Mouse (Mus musculus) embryonic facial prominence, embryonic 13.5 days (tissue): ENCODE data around the gene Zfp992. TPM values are rescaled to one million over a fixed set of nuclear protein-coding genes. Genes with fewer than 3 reads are reported as not detected.
"Not testable (repeated sequence)": the region's sequence is repeated elsewhere in the genome, so short reads cannot be mapped to it uniquely, and the experiment has no call there.

ENCODE experiments used
- ATAC-seq: fragments of 200-750 bp; cut with Nextera tagmentation; 2 replicates; pipeline ENCODE4 v1.8.0; 2017; ENCODE audit warnings: low read depth; ENCODE audit not compliant: insufficient number of reproducible peaks, insufficient read depth, low FRiP score, low TSS enrichment
- H3K27ac ChIP-seq: fragments of 300-500 bp; sonication (generic); 2 replicates; pipeline ENCODE4 v1.5.1; 2015; ENCODE audit warnings: moderate library complexity, mild to moderate bottlenecking, inconsistent platforms
- H3K27me3 ChIP-seq: fragments of 300-500 bp; sonication (generic); 2 replicates; pipeline ENCODE4 v1.6.1; 2015; ENCODE audit warnings: mild to moderate bottlenecking, inconsistent platforms
- H3K36me3 ChIP-seq: fragments of 300-500 bp; sonication (generic); 2 replicates; pipeline ENCODE4 v1.6.1; 2015; ENCODE audit warnings: mild to moderate bottlenecking, inconsistent platforms
- H3K4me1 ChIP-seq: fragments of 300-500 bp; sonication (generic); 2 replicates; pipeline ENCODE4 v1.6.1; 2015; ENCODE audit warnings: inconsistent platforms
- H3K4me2 ChIP-seq: fragments of 300-500 bp; sonication (generic); 2 replicates; pipeline ENCODE4 v1.6.1; 2015; ENCODE audit warnings: moderate library complexity, mild to moderate bottlenecking, inconsistent platforms
- H3K4me3 ChIP-seq: fragments of 300-500 bp; sonication (generic); 2 replicates; pipeline ENCODE4 v1.5.1; 2015; ENCODE audit warnings: mild to moderate bottlenecking, inconsistent platforms
- H3K9ac ChIP-seq: fragments of 300-500 bp; sonication (generic); 2 replicates; pipeline ENCODE4 v1.6.1; 2015; ENCODE audit warnings: mild to moderate bottlenecking, inconsistent platforms
- H3K9me3 ChIP-seq: fragments of 300-500 bp; sonication (generic); 2 replicates; pipeline ENCODE4 v1.6.1; 2016; ENCODE audit warnings: inconsistent platforms
- WGBS: fragments of 180-500 bp; shearing (Covaris S2); methylation state at CpG from one replicate; pipeline ENCODE4 v1.1.7; 2015; ENCODE audit warnings: mixed read lengths; 5-methylcytosine and 5-hydroxymethylcytosine counted together
- polyA plus RNA-seq: library from polyadenylated mRNA; unstranded; fragments of >200 nt; fragmentation: Nextera tagmentation; extraction: Ambion mirVana; gene quantifications from 2 replicates; pipeline ENCODE4 v1.2.1, GENCODE M21; 2015

Gene Zfp992
- polyA plus RNA-seq, 1 experiment from 2014 or later, result 3.7 TPM

- not testable (repeated sequence) for H3K9ac ChIP-seq, H3K4me2 ChIP-seq, H3K27me3 ChIP-seq, H3K36me3 ChIP-seq, ATAC-seq, H3K4me3 ChIP-seq, H3K4me1 ChIP-seq, H3K27ac ChIP-seq
- 80% methylated on average over 3 of the region's 3 CpGs for WGBS
- peaks cover 50% of the 10 kb centered on the region for H3K9me3 ChIP-seq
Measured at GRCm38 (mm10) chr4:146476959-146477358, 28.1 kb downstream of the Zfp992 start.

GRCm38 (mm10) chr4:146480376-146481096 lies 31.7 kb downstream of the Zfp992 start:
- H3K27ac ChIP-seq, H3K4me2 ChIP-seq, H3K27me3 ChIP-seq, H3K9ac ChIP-seq, H3K4me3 ChIP-seq, H3K36me3 ChIP-seq, H3K4me1 ChIP-seq: not testable (repeated sequence)
- H3K9me3 ChIP-seq, result peaks cover 78% of the 10 kb centered on the region
- WGBS, result 67% methylated on average over 6 of the region's 6 CpGs
- ATAC-seq, result peak; percentile 27; the same call in 1 of the 2 replicates

- peak; percentile 27; the same call in 1 of the 2 replicates for ATAC-seq
- H3K9me3 ChIP-seq, result peaks cover 68% of the 10 kb centered on the region
Measured at GRCm38 (mm10) chr4:146482546-146482945, 33.7 kb downstream of the Zfp992 start.

GRCm38 (mm10) chr4:146483571-146484280 lies 34.9 kb downstream of the Zfp992 start:
- 72% methylated on average over 13 of the region's 13 CpGs for WGBS
- H3K27me3 ChIP-seq, H3K27ac ChIP-seq, H3K4me3 ChIP-seq, H3K4me2 ChIP-seq, H3K4me1 ChIP-seq, H3K9ac ChIP-seq, H3K36me3 ChIP-seq: not testable (repeated sequence)
- H3K9me3 ChIP-seq, result peaks cover 63% of the 10 kb centered on the region
- peak; percentile 35; the same call in 1 of the 2 replicates for ATAC-seq

More at GRCm38 (mm10) chr4:146482546-146482945, 33.7 kb downstream of the Zfp992 start:
- not testable (repeated sequence) for H3K9ac ChIP-seq, H3K4me3 ChIP-seq, H3K4me1 ChIP-seq, H3K27me3 ChIP-seq, H3K36me3 ChIP-seq, H3K4me2 ChIP-seq, H3K27ac ChIP-seq
- 86% methylated on average over 10 of the region's 10 CpGs for WGBS

GRCm38 (mm10) chr4:146484676-146485075 lies 35.9 kb downstream of the Zfp992 start:
- H3K4me1 ChIP-seq, H3K27me3 ChIP-seq, H3K4me2 ChIP-seq, ATAC-seq, H3K4me3 ChIP-seq, H3K9ac ChIP-seq, H3K27ac ChIP-seq, H3K36me3 ChIP-seq: not testable (repeated sequence)
- H3K9me3 ChIP-seq, result peaks cover 62% of the 10 kb centered on the region

GRCm38 (mm10) chr4:146485183-146485939 lies 36.5 kb downstream of the Zfp992 start:
- H3K4me2 ChIP-seq, H3K4me3 ChIP-seq, H3K36me3 ChIP-seq, H3K27ac ChIP-seq, H3K4me1 ChIP-seq, H3K27me3 ChIP-seq, ATAC-seq, H3K9ac ChIP-seq: not testable (repeated sequence)
- H3K9me3 ChIP-seq, result peaks cover 60% of the 10 kb centered on the region
- 67% methylated on average over 6 of the region's 6 CpGs for WGBS

GRCm38 (mm10) chr4:146486753-146487152 lies 37.9 kb downstream of the Zfp992 start:
- not testable (repeated sequence) for H3K4me3 ChIP-seq, H3K27ac ChIP-seq, H3K4me1 ChIP-seq, H3K9ac ChIP-seq, H3K4me2 ChIP-seq, H3K27me3 ChIP-seq, H3K36me3 ChIP-seq
- peak; percentile 33; the same call in 1 of the 2 replicates for ATAC-seq
- H3K9me3 ChIP-seq, result peaks cover 56% of the 10 kb centered on the region
- WGBS, result 71% methylated on average over 1 of the region's 1 CpGs

GRCm38 (mm10) chr4:146489196-146489595 lies 40.4 kb downstream of the Zfp992 start:
- peaks cover 55% of the 10 kb centered on the region for H3K9me3 ChIP-seq
- not testable (repeated sequence) for H3K4me1 ChIP-seq, ATAC-seq

GRCm38 (mm10) chr4:146491993-146492392 lies 43.2 kb downstream of the Zfp992 start:
- not testable (repeated sequence) for H3K4me3 ChIP-seq, H3K36me3 ChIP-seq, H3K27ac ChIP-seq, H3K4me1 ChIP-seq, H3K4me2 ChIP-seq, H3K27me3 ChIP-seq, ATAC-seq, H3K9ac ChIP-seq
- H3K9me3 ChIP-seq, result peaks cover 48% of the 10 kb centered on the region
- 83% methylated on average over 1 of the region's 1 CpGs for WGBS

More at GRCm38 (mm10) chr4:146489196-146489595, 40.4 kb downstream of the Zfp992 start:
- not testable (repeated sequence) for H3K4me3 ChIP-seq, H3K36me3 ChIP-seq, H3K27ac ChIP-seq, H3K4me2 ChIP-seq, H3K27me3 ChIP-seq, H3K9ac ChIP-seq
- WGBS, result 78% methylated on average over 4 of the region's 4 CpGs

- no peak overlapping the region for H3K4me2 ChIP-seq
- no peaks in the 10 kb centered on the region for H3K4me1 ChIP-seq
- H3K36me3 ChIP-seq, result no peaks in the 10 kb centered on the region
- no peak overlapping the region for H3K4me3 ChIP-seq
- peaks cover 51% of the 10 kb centered on the region for H3K9me3 ChIP-seq
- no peak overlapping the region for H3K9ac ChIP-seq
- no peak overlapping the region for H3K27ac ChIP-seq
- no peaks in the 10 kb centered on the region for H3K27me3 ChIP-seq
- ATAC-seq, result no peak
Measured at GRCm38 (mm10) chr4:146492439-146492838, 43.6 kb downstream of the Zfp992 start.

- H3K9me3 ChIP-seq, result peaks cover 55% of the 10 kb centered on the region
- peak; percentile 17; the same call in 1 of the 2 replicates for ATAC-seq
- H3K36me3 ChIP-seq, result no peaks in the 10 kb centered on the region
Measured at GRCm38 (mm10) chr4:146492851-146493250, 44.0 kb downstream of the Zfp992 start.

More at GRCm38 (mm10) chr4:146492851-146493250, 44.0 kb downstream of the Zfp992 start:
- H3K9ac ChIP-seq, result no peak overlapping the region
- H3K27me3 ChIP-seq, result no peaks in the 10 kb centered on the region
- H3K4me1 ChIP-seq, result no peaks in the 10 kb centered on the region
- WGBS, result 43% methylated on average over 1 of the region's 1 CpGs
- H3K4me3 ChIP-seq, result no peak overlapping the region
- no peak overlapping the region for H3K4me2 ChIP-seq
- H3K27ac ChIP-seq, result no peak overlapping the region
